Mouse (Mus musculus): ENCODE results near the gene C130050O18Rik.

DNA sequence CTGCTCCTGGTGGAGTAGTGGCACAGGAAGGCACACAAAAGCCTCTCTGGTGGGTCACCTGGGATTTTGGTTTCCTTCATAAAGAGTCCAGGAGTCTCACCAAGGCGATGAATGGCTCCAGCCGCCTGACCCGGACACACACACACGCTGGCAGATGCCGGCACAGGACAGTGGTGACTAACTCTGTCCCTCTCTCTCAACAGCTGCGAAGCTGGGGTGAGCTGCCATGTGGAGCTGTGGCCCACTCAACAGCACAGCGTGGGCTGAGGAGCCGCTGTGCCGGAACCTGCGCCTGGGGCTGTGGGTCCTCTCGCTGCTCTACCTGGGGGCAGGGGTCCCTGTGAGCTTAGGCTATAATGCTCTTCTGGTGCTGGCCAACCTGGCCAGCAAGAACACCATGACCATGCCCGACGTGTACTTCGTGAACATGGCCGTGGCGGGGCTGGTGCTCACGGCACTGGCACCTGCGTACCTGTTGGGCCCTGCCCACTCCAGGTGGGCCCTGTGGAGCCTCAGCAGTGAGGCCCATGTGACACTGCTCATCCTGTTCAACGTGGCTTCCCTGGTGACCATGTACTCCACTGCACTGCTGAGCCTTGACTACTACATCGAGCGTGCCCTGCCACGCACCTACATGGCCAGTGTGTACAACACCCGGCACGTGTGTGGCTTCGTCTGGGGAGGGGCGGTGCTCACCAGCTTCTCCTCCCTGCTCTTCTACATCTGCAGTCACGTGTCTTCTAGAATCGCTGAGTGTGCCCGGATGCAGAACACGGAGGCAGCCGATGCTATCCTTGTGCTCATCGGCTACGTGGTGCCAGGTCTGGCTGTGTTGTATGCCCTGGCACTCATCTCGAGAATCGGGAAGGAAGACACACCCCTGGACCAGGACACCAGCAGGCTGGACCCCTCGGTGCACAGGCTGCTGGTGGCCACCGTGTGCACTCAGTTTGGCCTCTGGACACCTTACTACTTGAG, 12.6 kb upstream of the C130050O18Rik start:
- TF ChIP-seq CTCF (IDR thresholded peaks at IDR 0.05; ENCODE audit: low read depth) (no peak), EP300 (IDR thresholded peaks at IDR 0.05; ENCODE audit: low read depth) (no peak)

Data from liver, embryonic 14.5 days (tissue).